25 mouse cellular contexts compared by ENCODE assay signal in genomic region chr9:118686166-118686961, GRCm38 (mm10).
DNase-seq lines count a peak whose midpoint lies in the region; ATAC-seq and TF ChIP-seq lines count a peak whose summit lies in the region.
"Had no signal": no experiment of that assay in that cellular context is flagged by ENCODE, and none has a peak within 500 bp of the region (broad histone marks: within the 10 kb centered on the region; RNA-seq: fewer than 3 reads in every experiment).

No protein-coding gene starts in this region.

- peak; percentile 94 for DNase-seq in heart, adult 11 months
- DNase-seq in heart, postnatal 36 days, result no peak
- no peak for DNase-seq in lung, postnatal 0 days (ENCODE audit: low spot score)
- DNase-seq in lung, postnatal 4 days, result no peak
- DNase-seq in stomach, postnatal 0 days (ENCODE audit: low spot score), result no peak
- no peak for DNase-seq in ovary, postnatal 14 days (ENCODE audit: low spot score)
- no peak for DNase-seq in frontal cortex, postnatal 10 days (ENCODE audit: low spot score in 2 of 2)
- DNase-seq: adrenal gland, postnatal 25 days; cerebellum, adult 2 months; gastrocnemius, postnatal 36 days; heart, postnatal 14 days; layer of hippocampus, postnatal 36 days; left cerebral cortex, postnatal 4 days; right cerebral cortex, adult 18-20 months; thymus, adult 2 months had no signal

- no peaks in the 10 kb centered on the region for H3K27me3 ChIP-seq in lung, postnatal 0 days (replicated peaks; ENCODE audit: insufficient read depth, low read length)
- no peaks in the 10 kb centered on the region for H3K27me3 ChIP-seq in stomach, postnatal 0 days (ENCODE audit: control insufficient read depth, insufficient read depth, low read length)
- H3K27me3 ChIP-seq: liver, embryonic 15.5 days; Patski had no signal

- H3K27ac ChIP-seq in lung, postnatal 0 days (ENCODE audit: low read length), result no peak overlapping the region
- 0 out of 2 replicates have a peak overlapping the region, but pooled peaks have one; percentile 35 for H3K27ac ChIP-seq in stomach, postnatal 0 days (replicated peaks)
- H3K27ac ChIP-seq: embryonic facial prominence, embryonic 13.5 days; forebrain, embryonic 10.5 days; hindbrain, embryonic 14.5 days; kidney, postnatal 0 days; liver, embryonic 15.5 days had no signal

- intact Hi-C loops in heart, postnatal 36 days (cut with DNase I), result no loop called here

- no peak for TF ChIP-seq CTCF in lung, postnatal 0 days (IDR thresholded peaks at IDR 0.05)
- no peak for TF ChIP-seq CTCF in stomach, postnatal 0 days (IDR thresholded peaks at IDR 0.05; ENCODE audit: low read depth)

- H3K9me3 ChIP-seq in lung, postnatal 0 days (ENCODE audit: low read length), result no peaks in the 10 kb centered on the region
- no peaks in the 10 kb centered on the region for H3K9me3 ChIP-seq in stomach, postnatal 0 days (ENCODE audit: control insufficient read depth, low read length)
- H3K9me3 ChIP-seq: embryonic facial prominence, embryonic 13.5 days; forebrain, embryonic 10.5 days; liver, embryonic 15.5 days had no signal

- whole genome bisulfite sequencing in lung, postnatal 0 days, result 44% methylated on average over 9 of the region's 9 CpGs
- 65% methylated on average over 9 of the region's 9 CpGs for WGBS in stomach, postnatal 0 days

- H3K36me3 ChIP-seq in lung, postnatal 0 days (ENCODE audit: insufficient read depth, low read length), result 0 out of 2 replicates have a peak, but pooled peaks cover 9% of the 10 kb centered on the region
- H3K36me3 ChIP-seq in stomach, postnatal 0 days (ENCODE audit: control insufficient read depth, insufficient read depth, low read length), result no peaks in the 10 kb centered on the region
- H3K36me3 ChIP-seq: liver, embryonic 15.5 days had no signal

- H3K9ac ChIP-seq in lung, postnatal 0 days (replicated peaks; ENCODE audit: low read depth), result no peak overlapping the region
- no peak overlapping the region for H3K9ac ChIP-seq in stomach, postnatal 0 days (ENCODE audit: low read length)
- H3K9ac ChIP-seq: embryonic facial prominence, embryonic 13.5 days; hindbrain, embryonic 14.5 days; liver, embryonic 15.5 days had no signal

- no peak overlapping the region for H3K4me2 ChIP-seq in lung, postnatal 0 days (replicated peaks; ENCODE audit: low read depth, low read length)
- H3K4me2 ChIP-seq in stomach, postnatal 0 days (replicated peaks; ENCODE audit: low read depth), result no peak overlapping the region
- H3K4me2 ChIP-seq: embryonic facial prominence, embryonic 13.5 days; hindbrain, embryonic 14.5 days; liver, embryonic 15.5 days had no signal

- no peak overlapping the region for H3K4me3 ChIP-seq in lung, postnatal 0 days (ENCODE audit: low read depth, low read length)
- no peak overlapping the region for H3K4me3 ChIP-seq in stomach, postnatal 0 days (ENCODE audit: low read depth, low read length)
- H3K4me3 ChIP-seq: embryonic facial prominence, embryonic 13.5 days; forebrain, embryonic 10.5 days; liver, embryonic 15.5 days had no signal

- no peaks in the 10 kb centered on the region for H3K4me1 ChIP-seq in lung, postnatal 0 days (ENCODE audit: insufficient read depth, low read depth, low read length)
- H3K4me1 ChIP-seq in stomach, postnatal 0 days (replicated peaks; ENCODE audit: control insufficient read depth, insufficient read depth), result no peaks in the 10 kb centered on the region; the same call in 1 of the 2 replicates

- peak; percentile 37; the same call in 1 of the 2 replicates for ATAC-seq in lung, postnatal 0 days
- peak; percentile 42; the same call in 1 of the 2 replicates for ATAC-seq in erythroblast, adult 5-6 weeks (replicated peaks; ENCODE audit: low FRiP score, poor library complexity, severe bottlenecking)
- no peak for ATAC-seq in stomach, postnatal 0 days (ENCODE audit: low FRiP score, low TSS enrichment)
- ATAC-seq: activated CD4-positive, CD25-positive, alpha-beta regulatory T cell, adult 4 months; intestine, embryonic 16.5 days; midbrain, embryonic 16.5 days had no signal

- TF ChIP-seq EP300 in lung, postnatal 0 days (IDR thresholded peaks at IDR 0.05), result no peak
- TF ChIP-seq EP300 in stomach, postnatal 0 days (optimal IDR thresholded peaks at IDR 0.05), result no peak
